Mouse (Mus musculus): ENCODE measurements around the gene Snapc3. TPM values are rescaled to one million over a fixed set of nuclear protein-coding genes. Genes with fewer than 3 reads are reported as not detected.
"Not testable (repeated sequence)": the region's sequence is repeated elsewhere in the genome, so short reads cannot be mapped to it uniquely, and the experiment has no call there.

Gene Snapc3
- polyA plus RNA-seq, 1 experiment from 2014 or later: 27.2 TPM

DNA sequence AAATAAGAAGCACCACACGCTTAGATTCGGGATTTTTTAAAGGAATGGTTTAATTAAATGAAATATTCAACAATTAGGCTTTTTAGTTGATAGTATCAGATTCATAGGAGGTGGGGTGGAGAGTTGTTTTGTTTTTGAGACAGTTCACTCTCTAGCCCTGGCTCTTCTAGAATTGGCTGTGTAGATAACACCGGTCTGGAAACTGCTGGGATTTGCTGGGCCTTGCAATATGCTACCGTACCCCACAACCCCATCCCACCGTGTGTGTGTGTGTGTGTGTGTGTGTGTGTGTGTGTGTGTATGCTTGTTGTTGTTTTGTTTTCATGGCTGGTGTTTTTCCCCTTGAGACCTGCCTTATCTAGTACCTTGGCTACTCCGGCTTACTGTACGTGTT lies 83.5 kb downstream of the Snapc3 start:
- no peak for ATAC-seq
- no peaks in the 10 kb centered on the region for H3K9me3 ChIP-seq (ENCODE audit: control insufficient read depth, low read length)
- no peak overlapping the region for H3K4me3 ChIP-seq (ENCODE audit: low read length)
- WGBS: 53% methylated on average over 7 of the region's 7 CpGs
- H3K4me2 ChIP-seq (ENCODE audit: low read depth, low read length): no peak overlapping the region; the same call in 1 of the 2 replicates
- H3K27ac ChIP-seq (ENCODE audit: low read length): no peak overlapping the region
- H3K27me3 ChIP-seq (replicated peaks; ENCODE audit: control insufficient read depth, insufficient read depth, low read length): no peaks in the 10 kb centered on the region
- H3K4me1 ChIP-seq (ENCODE audit: control insufficient read depth, insufficient read depth, low read length): 0 out of 2 replicates have a peak, but pooled peaks cover 3% of the 10 kb centered on the region
- no peaks in the 10 kb centered on the region for H3K36me3 ChIP-seq (ENCODE audit: control insufficient read depth, insufficient read depth, low read length)
- H3K9ac ChIP-seq (ENCODE audit: low read depth, low read length): no peak overlapping the region

- H3K36me3 ChIP-seq (ENCODE audit: control insufficient read depth, insufficient read depth, low read length): no peaks in the 10 kb centered on the region
- no peak for ATAC-seq
- 54% methylated on average over 2 of the region's 2 CpGs for WGBS
- H3K4me2 ChIP-seq (ENCODE audit: low read depth, low read length): no peak overlapping the region
- no peaks in the 10 kb centered on the region for H3K9me3 ChIP-seq (ENCODE audit: control insufficient read depth, low read length)
- H3K27me3 ChIP-seq (replicated peaks; ENCODE audit: control insufficient read depth, insufficient read depth, low read length): no peaks in the 10 kb centered on the region
- no peak overlapping the region for H3K9ac ChIP-seq (ENCODE audit: low read depth, low read length)
- H3K27ac ChIP-seq (ENCODE audit: low read length): no peak overlapping the region
- H3K4me3 ChIP-seq (ENCODE audit: low read length): no peak overlapping the region
- no peaks in the 10 kb centered on the region for H3K4me1 ChIP-seq (ENCODE audit: control insufficient read depth, insufficient read depth, low read length)
Observed at GRCm38 (mm10) chr4:83509600-83509999, 92.1 kb downstream of the Snapc3 start.

- Histone ChIP-seq H3K36me3 (ENCODE audit: control insufficient read depth, insufficient read depth, low read length) (no peaks in the 10 kb centered on the region), H3K27me3 (replicated peaks; ENCODE audit: control insufficient read depth, insufficient read depth, low read length) (no peaks in the 10 kb centered on the region), H3K9ac (ENCODE audit: low read depth, low read length) (no peak overlapping the region), H3K4me2 (ENCODE audit: low read depth, low read length) (no peak overlapping the region), H3K4me1 (ENCODE audit: control insufficient read depth, insufficient read depth, low read length) (no peaks in the 10 kb centered on the region), H3K27ac (ENCODE audit: low read length) (no peak overlapping the region), H3K9me3 (ENCODE audit: control insufficient read depth, low read length) (no peaks in the 10 kb centered on the region), H3K4me3 (ENCODE audit: low read length) (no peak overlapping the region)
- ATAC-seq: no peak
- 67% methylated on average over 8 of the region's 8 CpGs for WGBS
Observed at GRCm38 (mm10) chr4:83511083-83511482, 93.6 kb downstream of the Snapc3 start.

- Histone ChIP-seq H3K4me3 (ENCODE audit: low read length) (no peak overlapping the region), H3K4me1 (ENCODE audit: control insufficient read depth, insufficient read depth, low read length) (no peaks in the 10 kb centered on the region), H3K27me3 (replicated peaks; ENCODE audit: control insufficient read depth, insufficient read depth, low read length) (no peaks in the 10 kb centered on the region), H3K36me3 (ENCODE audit: control insufficient read depth, insufficient read depth, low read length) (no peaks in the 10 kb centered on the region), H3K9ac (ENCODE audit: low read depth, low read length) (no peak overlapping the region), H3K9me3 (ENCODE audit: control insufficient read depth, low read length) (no peaks in the 10 kb centered on the region), H3K4me2 (ENCODE audit: low read depth, low read length) (no peak overlapping the region), H3K27ac (ENCODE audit: low read length) (no peak overlapping the region)
- WGBS: 81% methylated on average over 3 of the region's 3 CpGs
- ATAC-seq: no peak
Observed at GRCm38 (mm10) chr4:83512217-83512616, 94.7 kb downstream of the Snapc3 start.

GRCm38 (mm10) chr4:83512644-83513043 lies 95.1 kb downstream of the Snapc3 start:
- Histone ChIP-seq H3K9ac (ENCODE audit: low read depth, low read length) (no peak overlapping the region), H3K27ac (ENCODE audit: low read length) (no peak overlapping the region), H3K4me2 (ENCODE audit: low read depth, low read length) (no peak overlapping the region), H3K4me3 (ENCODE audit: low read length) (no peak overlapping the region), H3K36me3 (ENCODE audit: control insufficient read depth, insufficient read depth, low read length) (no peaks in the 10 kb centered on the region), H3K4me1 (ENCODE audit: control insufficient read depth, insufficient read depth, low read length) (no peaks in the 10 kb centered on the region), H3K9me3 (ENCODE audit: control insufficient read depth, low read length) (no peaks in the 10 kb centered on the region), H3K27me3 (replicated peaks; ENCODE audit: control insufficient read depth, insufficient read depth, low read length) (no peaks in the 10 kb centered on the region)
- WGBS: 66% methylated on average over 2 of the region's 2 CpGs
- no peak for ATAC-seq

DNA sequence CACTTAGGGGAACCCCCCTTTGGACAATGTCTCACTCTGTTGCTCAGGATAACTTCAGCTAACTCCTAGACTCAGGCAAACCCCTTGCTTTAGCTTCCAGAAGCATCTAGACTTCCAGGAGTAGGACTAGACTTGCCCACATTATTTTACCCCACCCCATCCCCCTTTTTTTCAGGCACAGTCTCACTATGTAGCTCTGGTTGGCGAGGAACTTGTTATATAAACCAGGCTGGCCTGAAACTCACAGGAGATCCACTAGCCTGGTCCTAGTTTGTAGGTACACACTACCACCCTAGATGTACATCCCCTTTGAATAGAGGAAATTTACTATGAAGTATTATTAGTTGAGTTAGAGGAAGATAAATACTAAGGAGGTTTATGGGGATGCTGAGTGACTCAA lies 96.7 kb downstream of the Snapc3 start:
- H3K9me3 ChIP-seq (ENCODE audit: control insufficient read depth, low read length): no peaks in the 10 kb centered on the region
- H3K4me1 ChIP-seq (ENCODE audit: control insufficient read depth, insufficient read depth, low read length): no peaks in the 10 kb centered on the region
- H3K27ac ChIP-seq (ENCODE audit: low read length): no peak overlapping the region
- ATAC-seq: no peak
- no peak overlapping the region for H3K9ac ChIP-seq (ENCODE audit: low read depth, low read length)
- no peaks in the 10 kb centered on the region for H3K27me3 ChIP-seq (replicated peaks; ENCODE audit: control insufficient read depth, insufficient read depth, low read length)
- H3K4me3 ChIP-seq (ENCODE audit: low read length): no peak overlapping the region
- WGBS: 79% methylated on average over 1 of the region's 1 CpGs
- H3K4me2 ChIP-seq (ENCODE audit: low read depth, low read length): no peak overlapping the region
- no peaks in the 10 kb centered on the region for H3K36me3 ChIP-seq (ENCODE audit: control insufficient read depth, insufficient read depth, low read length)

DNA sequence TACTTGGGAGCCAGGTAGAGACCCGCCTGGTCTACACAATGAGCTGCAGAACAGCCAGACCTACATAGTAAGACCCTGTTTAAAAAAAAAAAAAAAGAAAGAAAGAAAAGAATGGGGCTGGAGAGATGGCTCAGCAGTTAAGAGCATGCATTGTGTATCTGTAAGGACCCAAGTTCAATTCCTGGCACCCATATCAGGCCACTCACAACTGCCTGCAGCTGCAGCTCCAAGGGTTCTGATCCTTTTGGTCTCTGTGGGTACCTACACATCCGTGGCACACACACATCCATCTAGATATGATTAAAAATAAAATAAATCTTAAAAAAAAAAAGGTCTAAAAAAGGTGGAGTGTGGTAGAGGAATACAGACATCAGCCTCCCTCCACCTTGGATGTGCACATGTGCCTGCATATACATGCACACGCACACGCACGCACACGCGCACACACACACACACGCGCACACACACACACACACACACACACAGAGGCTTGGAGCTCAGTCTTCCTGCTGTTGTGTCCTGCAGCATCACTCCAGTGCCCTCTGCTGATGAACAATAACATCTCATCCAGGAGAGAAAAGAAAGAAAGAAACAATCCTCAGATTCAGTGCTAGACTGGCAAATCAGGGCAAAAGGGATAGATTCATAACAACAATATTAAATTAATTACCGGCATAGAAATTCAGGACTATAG lies 97.6 kb downstream of the Snapc3 start:
- no peak overlapping the region for H3K9ac ChIP-seq (ENCODE audit: low read depth, low read length)
- no peaks in the 10 kb centered on the region for H3K9me3 ChIP-seq (ENCODE audit: control insufficient read depth, low read length)
- ATAC-seq: no peak
- 81% methylated on average over 10 of the region's 10 CpGs for WGBS
- no peaks in the 10 kb centered on the region for H3K27me3 ChIP-seq (replicated peaks; ENCODE audit: control insufficient read depth, insufficient read depth, low read length)
- H3K4me3 ChIP-seq (ENCODE audit: low read length): no peak overlapping the region
- H3K36me3 ChIP-seq (ENCODE audit: control insufficient read depth, insufficient read depth, low read length): no peaks in the 10 kb centered on the region
- H3K4me1 ChIP-seq (ENCODE audit: control insufficient read depth, insufficient read depth, low read length): no peaks in the 10 kb centered on the region
- no peak overlapping the region for H3K4me2 ChIP-seq (ENCODE audit: low read depth, low read length)
- no peak overlapping the region for H3K27ac ChIP-seq (ENCODE audit: low read length)

GRCm38 (mm10) chr4:83516144-83516543 lies 98.6 kb downstream of the Snapc3 start:
- not testable (repeated sequence) for H3K4me3 ChIP-seq (ENCODE audit: low read length); H3K9me3 ChIP-seq (ENCODE audit: control insufficient read depth, low read length); ATAC-seq; H3K4me2 ChIP-seq (ENCODE audit: low read depth, low read length); H3K9ac ChIP-seq (ENCODE audit: low read depth, low read length); H3K36me3 ChIP-seq (ENCODE audit: control insufficient read depth, insufficient read depth, low read length); H3K27me3 ChIP-seq (replicated peaks; ENCODE audit: control insufficient read depth, insufficient read depth, low read length); H3K4me1 ChIP-seq (ENCODE audit: control insufficient read depth, insufficient read depth, low read length); H3K27ac ChIP-seq (ENCODE audit: low read length)
- 92% methylated on average over 5 of the region's 6 CpGs for WGBS
